Mouse (Mus musculus) ES-E14 (cell line): ENCODE data around the gene Cab39. TPM values are rescaled to one million over a fixed set of nuclear protein-coding genes. Genes with fewer than 3 reads are reported as not detected.

ENCODE experiments used
- DNase-seq: peaks from one replicate; pipeline ENCODE4 v3.0.0-alpha.2; 2013; ENCODE audit warnings: low read depth, low spot score
- H3K27ac ChIP-seq: 2 replicates; pipeline ENCODE4 v1.5.1; 2012; ENCODE audit warnings: low read depth, mild to moderate bottlenecking, low read length, moderate library complexity, mixed read lengths; ENCODE audit not compliant: poor library complexity, insufficient read depth, severe bottlenecking
- H3K36me3 ChIP-seq: 2 replicates; pipeline ENCODE4 v1.6.1; 2012; ENCODE audit warnings: mild to moderate bottlenecking, low read length, moderate library complexity, mixed read lengths; ENCODE audit not compliant: control insufficient read depth, poor library complexity, insufficient read depth, severe bottlenecking
- H3K4me1 ChIP-seq, 2 experiments: fragments of 150-350 bp in 1 of 2; sonication (generic) in 1 of 2; 2 replicates each; pipeline ENCODE4 v1.6.1; 2012; ENCODE audit warnings: low read length in 2 of 2, mild to moderate bottlenecking in 1 of 2, mixed read lengths in 1 of 2; ENCODE audit not compliant: control insufficient read depth in 2 of 2, insufficient read depth in 2 of 2, poor library complexity in 1 of 2
- H3K4me3 ChIP-seq, 2 experiments: fragments of 150-350 bp in 1 of 2; sonication (generic) in 1 of 2; 2 replicates each; pipeline ENCODE4 v1.5.1; 2012; ENCODE audit warnings: low read length in 2 of 2, low read depth in 1 of 2, mild to moderate bottlenecking in 1 of 2, mixed read lengths in 1 of 2; ENCODE audit not compliant: insufficient read depth in 1 of 2, poor library complexity in 1 of 2, severe bottlenecking in 1 of 2
- H3K9ac ChIP-seq: 2 replicates; pipeline ENCODE4 v1.6.1; 2012; ENCODE audit warnings: low read depth, mild to moderate bottlenecking, low read length, mixed read lengths; ENCODE audit not compliant: poor library complexity, insufficient read depth, severe bottlenecking
- H3K9me3 ChIP-seq: fragments of 150-350 bp; sonication (generic); 2 replicates; pipeline ENCODE4 v1.6.1; 2012; ENCODE audit warnings: low read depth, mild to moderate bottlenecking, low read length; ENCODE audit not compliant: control insufficient read depth, insufficient read depth
- CHD2 ChIP-seq: IDR thresholded peaks from 2 replicates; pipeline ENCODE4 v1.6.1; 2014; ENCODE audit warnings: mild to moderate bottlenecking, low read depth, low read length, inconsistent platforms
- HCFC1 ChIP-seq: IDR thresholded peaks from 2 replicates; pipeline ENCODE4 v1.6.1; 2012; ENCODE audit warnings: low read length, inconsistent platforms, borderline replicate concordance; ENCODE audit not compliant: insufficient read depth
- MAFK ChIP-seq: IDR thresholded peaks from 2 replicates; pipeline ENCODE4 v1.6.1; 2014; ENCODE audit warnings: mild to moderate bottlenecking, low read depth, low read length, inconsistent platforms; ENCODE audit not compliant: insufficient read depth
- ZC3H11A ChIP-seq: IDR thresholded peaks from 2 replicates; pipeline ENCODE4 v1.6.1; 2012; ENCODE audit warnings: low read depth, mild to moderate bottlenecking, inconsistent platforms, low read length, borderline replicate concordance
- ZNF384 ChIP-seq: IDR thresholded peaks from 2 replicates; pipeline ENCODE4 v1.6.1; 2012; ENCODE audit warnings: low read depth, low read length, inconsistent platforms
- in situ Hi-C, 2 experiments: fragments of 600-800 bp; cut with MboI; formaldehyde crosslinking; loops; one replicate each; pipeline ENCODE4 v1.15.1; 2025; ENCODE audit warnings: low sequenced_read_pairs in 2 of 2, inconsistent platforms in 1 of 2; ENCODE audit not compliant: unreplicated experiment in 2 of 2
- total RNA-seq: library from RNA; depleted of rRNA; stranded (reverse); fragments of 300-350 nt; gene quantifications from 2 replicates; pipeline ENCODE4 v1.2.3, GENCODE M21; 2012

Cab39 gene
- total RNA-seq, 1 experiment: 51.9 TPM

- Histone ChIP-seq H3K9ac (no peak overlapping the region), H3K9me3 (no peaks in the 10 kb centered on the region), H3K4me3 (no peak overlapping the region), H3K27ac (no peak overlapping the region), H3K4me1 (no peaks in the 10 kb centered on the region; a peak in 1 of 4 replicates), H3K36me3 (no peaks in the 10 kb centered on the region)
- in situ Hi-C loops: no loop called here
- DNase-seq: no peak
- TF ChIP-seq CHD2 (no peak), ZNF384 (no peak)
These were observed 27.1 kb upstream of the Cab39 start for GRCm38 (mm10) chr1:85766120-85766519.

- TF ChIP-seq MAFK: no peak
- TF ChIP-seq ZNF384: no peak
- TF ChIP-seq ZC3H11A: no peak
- TF ChIP-seq HCFC1: no peak
- no peak for TF ChIP-seq CHD2
- no peak overlapping the region for H3K9ac ChIP-seq
- H3K4me1 ChIP-seq: no peaks in the 10 kb centered on the region
- no peaks in the 10 kb centered on the region for H3K9me3 ChIP-seq
- no peak overlapping the region for H3K4me3 ChIP-seq
- H3K27ac ChIP-seq: no peak overlapping the region
- no peak for DNase-seq
- H3K36me3 ChIP-seq: no peaks in the 10 kb centered on the region
- in situ Hi-C loops: no loop called here
These were observed 25.5 kb upstream of the Cab39 start for GRCm38 (mm10) chr1:85767754-85768153.

- Histone ChIP-seq H3K27ac (no peak overlapping the region), H3K36me3 (no peaks in the 10 kb centered on the region), H3K9me3 (no peaks in the 10 kb centered on the region), H3K9ac (no peak overlapping the region), H3K4me3 (no peak overlapping the region), H3K4me1 (no peaks in the 10 kb centered on the region)
- in situ Hi-C loops: no loop called here
- no peak for DNase-seq
- no peak for TF ChIP-seq ZNF384
- TF ChIP-seq HCFC1: no peak
- no peak for TF ChIP-seq MAFK
- TF ChIP-seq ZC3H11A: no peak
- TF ChIP-seq CHD2: no peak
These were observed 21.3 kb upstream of the Cab39 start for GRCm38 (mm10) chr1:85771976-85772375.

- no peak for TF ChIP-seq CHD2
- TF ChIP-seq ZC3H11A: no peak
- no peak for TF ChIP-seq HCFC1
- no peak for TF ChIP-seq MAFK
- no peak for TF ChIP-seq ZNF384
- in situ Hi-C loops: no loop called here
- H3K36me3 ChIP-seq: no peaks in the 10 kb centered on the region
- no peak for DNase-seq
- H3K9ac ChIP-seq: no peak overlapping the region
- no peak overlapping the region for H3K4me3 ChIP-seq
- H3K4me1 ChIP-seq: no peaks in the 10 kb centered on the region
- no peak overlapping the region for H3K27ac ChIP-seq
- no peaks in the 10 kb centered on the region for H3K9me3 ChIP-seq
These were observed 18.1 kb upstream of the Cab39 start for GRCm38 (mm10) chr1:85775136-85775535.

- Histone ChIP-seq H3K4me3 (no peak overlapping the region), H3K27ac (no peak overlapping the region), H3K9ac (no peak overlapping the region), H3K4me1 (no peaks in the 10 kb centered on the region), H3K36me3 (no peaks in the 10 kb centered on the region), H3K9me3 (no peaks in the 10 kb centered on the region)
- TF ChIP-seq ZC3H11A (no peak), MAFK (no peak), CHD2 (no peak), HCFC1 (no peak), ZNF384 (no peak)
- in situ Hi-C loops: no loop called here
- no peak for DNase-seq
These were observed 17.1 kb upstream of the Cab39 start for GRCm38 (mm10) chr1:85776154-85776553.
